Mouse (Mus musculus): ENCODE measurements around the gene Tgif2lx1.
"Not testable (repeated sequence)": the region's sequence is repeated elsewhere in the genome, so short reads cannot be mapped to it uniquely, and the experiment has no call there.

Tgif2lx1 gene

DNA sequence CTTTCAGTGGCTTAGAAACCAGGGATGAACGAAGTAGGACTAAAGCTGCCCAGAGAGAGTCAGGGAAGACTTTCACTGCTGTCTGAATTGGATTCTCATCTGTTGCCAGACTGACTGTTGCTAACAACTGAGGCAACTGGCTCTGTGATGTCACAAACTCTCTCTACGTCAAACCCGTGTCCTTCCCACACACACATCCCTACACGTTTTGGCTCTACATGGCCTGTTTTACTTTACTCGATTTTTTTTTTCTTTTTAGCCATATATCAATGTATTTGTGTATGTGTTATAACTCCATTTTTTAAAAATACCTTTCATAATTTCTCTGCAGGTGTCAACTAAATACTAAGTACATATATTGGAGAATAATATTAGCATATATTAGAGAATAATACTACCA, at the start of gene Tgif2lx1:
TSS of gene Tgif2lx1 (minus strand) at position 101 of the 400 bp plus-strand sequence.
- DNase-seq, result not testable (repeated sequence)

All from kidney, adult 18-20 months (tissue).